Mouse (Mus musculus): Measurements from ENCODE around the gene Gm10722. TPM values are rescaled to one million over a fixed set of nuclear protein-coding genes. Genes with fewer than 3 reads are reported as not detected.
A peak's percentile ranks its signal among the peaks of the same experiment; 100 is the strongest.
"Not testable (repeated sequence)": the region's sequence is repeated elsewhere in the genome, so short reads cannot be mapped to it uniquely, and the experiment has no call there.

Gene Gm10722
- polyA plus RNA-seq (2015; fragmentation: Nextera tagmentation; extraction: Ambion mirVana): not detected in 2 replicates

GRCm38 (mm10) chr9:3000445-3000972 is at the start of gene Gm10722:
Gene Gm10722, plus strand, starts transcription at chr9:3000922.
- not testable (repeated sequence) for H3K27ac ChIP-seq (ENCODE audit: low read length); H3K4me3 ChIP-seq (replicated peaks; ENCODE audit: low read length); H3K9me3 ChIP-seq (replicated peaks; ENCODE audit: control insufficient read depth, low read length); ATAC-seq (ENCODE audit: insufficient read depth, low FRiP score); H3K27me3 ChIP-seq (ENCODE audit: control insufficient read depth, insufficient read depth, low read length); H3K36me3 ChIP-seq (ENCODE audit: control insufficient read depth, insufficient read depth, low read length); H3K9ac ChIP-seq (ENCODE audit: low read length); H3K4me2 ChIP-seq (ENCODE audit: low read depth, low read length); H3K4me1 ChIP-seq (ENCODE audit: control insufficient read depth, insufficient read depth, low read length)
- 66% methylated on average over 12 of the region's 12 CpGs for WGBS

- not testable (repeated sequence) for ATAC-seq (ENCODE audit: insufficient read depth, low FRiP score); H3K36me3 ChIP-seq (ENCODE audit: control insufficient read depth, insufficient read depth, low read length); H3K4me3 ChIP-seq (replicated peaks; ENCODE audit: low read length); H3K9ac ChIP-seq (ENCODE audit: low read length); H3K4me1 ChIP-seq (ENCODE audit: control insufficient read depth, insufficient read depth, low read length); H3K9me3 ChIP-seq (replicated peaks; ENCODE audit: control insufficient read depth, low read length); H3K27me3 ChIP-seq (ENCODE audit: control insufficient read depth, insufficient read depth, low read length); H3K27ac ChIP-seq (ENCODE audit: low read length); H3K4me2 ChIP-seq (ENCODE audit: low read depth, low read length)
- 67% methylated on average over 8 of the region's 8 CpGs for WGBS
These were observed 284 bp downstream of the Gm10722 start for GRCm38 (mm10) chr9:3001006-3001405.

- H3K4me2 ChIP-seq (ENCODE audit: low read depth, low read length); H3K27me3 ChIP-seq (ENCODE audit: control insufficient read depth, insufficient read depth, low read length); H3K9me3 ChIP-seq (replicated peaks; ENCODE audit: control insufficient read depth, low read length); H3K4me3 ChIP-seq (replicated peaks; ENCODE audit: low read length); H3K27ac ChIP-seq (ENCODE audit: low read length); H3K4me1 ChIP-seq (ENCODE audit: control insufficient read depth, insufficient read depth, low read length); H3K36me3 ChIP-seq (ENCODE audit: control insufficient read depth, insufficient read depth, low read length); H3K9ac ChIP-seq (ENCODE audit: low read length): not testable (repeated sequence)
- peak; percentile 86 for ATAC-seq (ENCODE audit: insufficient read depth, low FRiP score)
- 57% methylated on average over 8 of the region's 11 CpGs for WGBS
These were observed 1.4 kb downstream of the Gm10722 start for GRCm38 (mm10) chr9:3001948-3002659.

- H3K9ac ChIP-seq (ENCODE audit: low read length): not testable (repeated sequence)
- 68% methylated on average over 6 of the region's 14 CpGs for WGBS
These were observed 2.2 kb downstream of the Gm10722 start, which contains the start of gene Gm11168 for GRCm38 (mm10) chr9:3002794-3003396. Gene Gm11168, plus strand, starts transcription at chr9:3003346.

GRCm38 (mm10) chr9:3006179-3006578 is 5.5 kb downstream of the Gm10722 start:
- not testable (repeated sequence) for H3K4me2 ChIP-seq (ENCODE audit: low read depth, low read length); H3K4me3 ChIP-seq (replicated peaks; ENCODE audit: low read length); H3K4me1 ChIP-seq (ENCODE audit: control insufficient read depth, insufficient read depth, low read length); H3K27ac ChIP-seq (ENCODE audit: low read length); H3K9ac ChIP-seq (ENCODE audit: low read length); ATAC-seq (ENCODE audit: insufficient read depth, low FRiP score); H3K9me3 ChIP-seq (replicated peaks; ENCODE audit: control insufficient read depth, low read length); H3K36me3 ChIP-seq (ENCODE audit: control insufficient read depth, insufficient read depth, low read length); H3K27me3 ChIP-seq (ENCODE audit: control insufficient read depth, insufficient read depth, low read length)
- WGBS: 87% methylated on average over 1 of the region's 5 CpGs

More at GRCm38 (mm10) chr9:3002794-3003396, 2.2 kb downstream of the Gm10722 start, which contains the start of gene Gm11168:
- ATAC-seq (ENCODE audit: insufficient read depth, low FRiP score); H3K27ac ChIP-seq (ENCODE audit: low read length); H3K4me2 ChIP-seq (ENCODE audit: low read depth, low read length); H3K9me3 ChIP-seq (replicated peaks; ENCODE audit: control insufficient read depth, low read length); H3K36me3 ChIP-seq (ENCODE audit: control insufficient read depth, insufficient read depth, low read length); H3K4me1 ChIP-seq (ENCODE audit: control insufficient read depth, insufficient read depth, low read length); H3K27me3 ChIP-seq (ENCODE audit: control insufficient read depth, insufficient read depth, low read length); H3K4me3 ChIP-seq (replicated peaks; ENCODE audit: low read length): not testable (repeated sequence)

- not testable (repeated sequence) for H3K36me3 ChIP-seq (ENCODE audit: control insufficient read depth, insufficient read depth, low read length); H3K27me3 ChIP-seq (ENCODE audit: control insufficient read depth, insufficient read depth, low read length); H3K9ac ChIP-seq (ENCODE audit: low read length); H3K27ac ChIP-seq (ENCODE audit: low read length); H3K9me3 ChIP-seq (replicated peaks; ENCODE audit: control insufficient read depth, low read length); H3K4me3 ChIP-seq (replicated peaks; ENCODE audit: low read length); H3K4me1 ChIP-seq (ENCODE audit: control insufficient read depth, insufficient read depth, low read length); H3K4me2 ChIP-seq (ENCODE audit: low read depth, low read length)
- WGBS: 67% methylated on average over 7 of the region's 8 CpGs
- peak; percentile 71 for ATAC-seq (ENCODE audit: insufficient read depth, low FRiP score)
These were observed 5.9 kb downstream of the Gm10722 start for GRCm38 (mm10) chr9:3006636-3007035.

GRCm38 (mm10) chr9:3007272-3007671 is 6.5 kb downstream of the Gm10722 start:
- H3K4me2 ChIP-seq (ENCODE audit: low read depth, low read length); H3K27me3 ChIP-seq (ENCODE audit: control insufficient read depth, insufficient read depth, low read length); H3K4me1 ChIP-seq (ENCODE audit: control insufficient read depth, insufficient read depth, low read length); H3K27ac ChIP-seq (ENCODE audit: low read length); H3K9ac ChIP-seq (ENCODE audit: low read length); H3K36me3 ChIP-seq (ENCODE audit: control insufficient read depth, insufficient read depth, low read length); H3K4me3 ChIP-seq (replicated peaks; ENCODE audit: low read length); H3K9me3 ChIP-seq (replicated peaks; ENCODE audit: control insufficient read depth, low read length): not testable (repeated sequence)
- 0 out of 2 replicates have a peak, but pooled peaks have one; percentile 18 for ATAC-seq (ENCODE audit: insufficient read depth, low FRiP score)
- WGBS: 75% methylated on average over 7 of the region's 9 CpGs

- H3K27ac ChIP-seq (ENCODE audit: low read length); H3K9ac ChIP-seq (ENCODE audit: low read length); H3K4me1 ChIP-seq (ENCODE audit: control insufficient read depth, insufficient read depth, low read length); H3K4me2 ChIP-seq (ENCODE audit: low read depth, low read length); H3K36me3 ChIP-seq (ENCODE audit: control insufficient read depth, insufficient read depth, low read length); H3K9me3 ChIP-seq (replicated peaks; ENCODE audit: control insufficient read depth, low read length); H3K4me3 ChIP-seq (replicated peaks; ENCODE audit: low read length); H3K27me3 ChIP-seq (ENCODE audit: control insufficient read depth, insufficient read depth, low read length): not testable (repeated sequence)
- peak; percentile 46 for ATAC-seq (ENCODE audit: insufficient read depth, low FRiP score)
- WGBS: no CpG with 5 or more reads among the region's 5 CpGs
These were observed 8.6 kb downstream of the Gm10722 start for GRCm38 (mm10) chr9:3009331-3009730.

- H3K27me3 ChIP-seq (ENCODE audit: control insufficient read depth, insufficient read depth, low read length); H3K4me2 ChIP-seq (ENCODE audit: low read depth, low read length); H3K27ac ChIP-seq (ENCODE audit: low read length); H3K9me3 ChIP-seq (replicated peaks; ENCODE audit: control insufficient read depth, low read length); H3K36me3 ChIP-seq (ENCODE audit: control insufficient read depth, insufficient read depth, low read length); H3K4me3 ChIP-seq (replicated peaks; ENCODE audit: low read length); H3K9ac ChIP-seq (ENCODE audit: low read length); H3K4me1 ChIP-seq (ENCODE audit: control insufficient read depth, insufficient read depth, low read length); ATAC-seq (ENCODE audit: insufficient read depth, low FRiP score): not testable (repeated sequence)
- WGBS: 79% methylated on average over 2 of the region's 7 CpGs
These were observed 11.4 kb downstream of the Gm10722 start for GRCm38 (mm10) chr9:3012054-3012621.

Data from stomach, embryonic 16.5 days (tissue).